Mouse (Mus musculus) telencephalon, adult 2 months (tissue): ENCODE measurements around the gene Zfp600.
"Not testable (repeated sequence)": the region's sequence is repeated elsewhere in the genome, so short reads cannot be mapped to it uniquely, and the experiment has no call there.

ENCODE experiments used
- DNase-seq: peaks from one replicate; pipeline ENCODE4 v3.0.0-alpha.2; 2011; ENCODE audit warnings: low read depth, low spot score

Gene Zfp600

DNA sequence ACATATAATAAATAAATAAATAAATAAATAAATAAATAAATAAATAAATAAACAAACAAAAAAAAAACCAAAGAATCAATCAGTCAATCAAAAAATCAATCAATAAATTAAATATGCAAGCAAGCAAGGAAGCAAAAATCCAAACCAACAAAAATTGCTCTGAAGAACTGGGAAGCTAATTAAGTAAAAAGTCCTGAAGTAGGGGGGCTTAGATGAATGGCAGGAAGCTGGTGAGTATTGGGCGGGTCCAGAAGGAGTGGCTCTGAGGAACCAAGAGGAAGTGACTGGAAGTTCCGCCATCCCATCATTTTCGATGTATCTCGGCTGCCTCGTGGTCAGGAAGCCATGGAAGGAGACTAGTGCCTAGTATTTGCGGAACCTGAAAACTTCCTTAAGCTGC is at the start of gene Zfp600:
Gene Zfp600, plus strand, starts transcription at position 301 of the 400 bp plus-strand sequence.
- not testable (repeated sequence) for DNase-seq

DNA sequence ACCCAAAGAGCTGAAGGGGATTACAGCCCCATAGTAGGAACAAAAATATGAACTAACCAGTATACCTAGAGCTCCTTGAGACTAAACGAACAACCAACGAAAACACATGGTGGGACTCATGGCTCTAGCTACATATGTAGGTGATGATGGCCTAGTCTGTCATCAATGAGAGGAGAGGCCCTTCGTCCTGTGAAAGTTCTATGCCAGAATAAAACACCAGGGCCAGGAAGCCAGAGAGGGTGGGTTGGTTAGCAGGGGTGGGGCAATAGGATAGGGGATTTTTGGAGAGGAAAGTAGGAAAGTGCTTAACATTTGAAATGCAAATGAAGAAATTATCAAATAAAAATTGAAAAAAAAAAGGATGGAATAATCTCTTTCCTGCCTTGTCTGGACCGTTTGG is 6.3 kb downstream of the Zfp600 start:
- DNase-seq: not testable (repeated sequence)

DNA sequence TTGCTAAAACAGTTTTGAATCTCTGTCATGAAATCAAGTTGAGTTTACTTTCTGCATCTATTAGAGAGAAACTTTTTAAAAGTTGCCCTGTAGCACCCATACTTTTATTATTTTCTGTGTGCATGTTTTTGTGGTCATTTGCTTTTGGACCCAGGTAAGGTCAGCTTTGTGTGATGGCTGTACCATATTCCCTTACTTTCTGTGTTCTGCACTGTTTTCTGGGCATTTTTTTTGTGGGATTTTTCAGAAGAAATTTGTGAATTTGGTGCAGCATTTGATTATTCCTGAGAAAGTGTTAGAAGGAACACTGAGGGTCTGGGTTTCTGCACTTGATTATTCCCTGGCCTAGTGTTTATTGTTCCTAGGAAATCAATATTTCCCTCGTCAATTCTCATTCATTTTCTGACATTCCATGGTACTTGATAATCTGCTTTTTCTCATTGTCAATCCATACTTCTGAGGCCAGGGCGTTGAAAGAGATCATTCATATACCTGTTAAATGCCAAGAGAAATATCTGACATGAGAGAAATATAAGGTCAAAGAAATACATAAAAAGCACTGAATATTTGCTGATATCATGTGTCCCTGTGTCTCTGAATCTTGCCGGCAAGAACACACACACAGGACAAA is 10.7 kb downstream of the Zfp600 start:
- not testable (repeated sequence) for DNase-seq

GRCm38 (mm10) chr4:146167879-146168532 is 11.4 kb downstream of the Zfp600 start:
- DNase-seq: not testable (repeated sequence)

DNA sequence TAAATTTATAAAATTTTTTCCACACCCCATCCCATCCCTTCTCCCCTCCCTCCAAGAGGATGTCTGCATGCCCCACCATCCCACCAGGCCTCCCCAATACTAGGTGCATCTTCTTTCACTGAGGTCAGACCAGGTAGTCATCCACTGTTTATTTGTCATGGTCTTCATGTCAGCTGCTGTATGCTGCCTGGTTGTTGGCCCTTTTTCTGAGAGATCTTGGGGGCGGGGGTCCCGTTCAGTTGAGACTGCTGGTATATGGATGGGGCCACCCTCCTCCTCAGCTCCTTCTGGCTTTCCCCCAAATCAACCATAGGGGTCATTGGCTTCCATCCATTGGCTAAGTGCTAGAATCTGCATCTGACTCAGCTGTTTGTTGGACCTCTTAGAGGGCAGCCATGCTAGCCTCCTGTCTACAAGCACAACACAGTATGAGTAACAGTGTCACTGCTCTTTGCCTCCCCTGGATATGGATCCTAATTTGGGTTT is 12.1 kb downstream of the Zfp600 start:
- not testable (repeated sequence) for DNase-seq

DNA sequence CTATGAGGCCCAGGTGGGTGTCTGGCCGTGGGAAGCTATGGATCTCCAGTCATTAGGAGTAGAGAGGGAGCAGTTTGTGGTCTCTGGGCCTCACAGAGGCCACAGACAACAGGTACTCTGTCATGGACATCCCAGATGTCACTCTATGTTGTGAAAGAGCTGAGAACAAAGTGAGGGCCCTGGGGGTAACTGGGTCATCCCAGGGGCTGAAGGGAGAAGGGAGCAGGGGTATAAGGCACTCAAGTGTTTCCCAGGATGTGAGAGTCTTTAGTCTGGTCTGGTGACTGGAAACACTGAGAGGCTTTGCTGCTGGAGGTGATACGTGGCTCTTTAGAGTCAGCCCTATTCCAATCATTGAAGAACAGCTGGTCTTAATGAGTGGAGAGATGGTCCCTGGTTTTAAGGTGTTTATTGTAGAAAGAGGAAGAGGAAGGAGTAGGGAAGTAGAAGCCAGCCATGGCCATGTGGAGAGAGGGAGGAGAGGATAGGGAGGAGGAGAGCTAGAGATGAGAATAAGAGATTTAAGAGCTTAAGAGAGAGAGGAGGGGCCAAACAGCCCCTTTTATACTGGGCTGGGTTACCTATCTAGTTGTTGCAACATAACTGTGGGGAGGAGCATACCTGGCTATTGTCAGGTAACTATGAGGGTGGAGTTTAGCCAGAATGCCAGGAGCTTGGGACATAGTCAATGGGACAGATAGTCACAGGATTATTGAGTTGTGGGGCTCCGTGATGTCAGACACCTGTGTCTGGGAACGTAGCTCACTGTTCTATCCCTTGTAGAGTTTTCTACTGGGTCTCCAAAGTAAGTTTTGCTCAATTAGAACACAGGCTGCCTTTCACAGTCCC is 17.0 kb downstream of the Zfp600 start:
- DNase-seq: not testable (repeated sequence)

GRCm38 (mm10) chr4:146204357-146204756 is 47.7 kb downstream of the Zfp600 start:
- DNase-seq: not testable (repeated sequence)

DNA sequence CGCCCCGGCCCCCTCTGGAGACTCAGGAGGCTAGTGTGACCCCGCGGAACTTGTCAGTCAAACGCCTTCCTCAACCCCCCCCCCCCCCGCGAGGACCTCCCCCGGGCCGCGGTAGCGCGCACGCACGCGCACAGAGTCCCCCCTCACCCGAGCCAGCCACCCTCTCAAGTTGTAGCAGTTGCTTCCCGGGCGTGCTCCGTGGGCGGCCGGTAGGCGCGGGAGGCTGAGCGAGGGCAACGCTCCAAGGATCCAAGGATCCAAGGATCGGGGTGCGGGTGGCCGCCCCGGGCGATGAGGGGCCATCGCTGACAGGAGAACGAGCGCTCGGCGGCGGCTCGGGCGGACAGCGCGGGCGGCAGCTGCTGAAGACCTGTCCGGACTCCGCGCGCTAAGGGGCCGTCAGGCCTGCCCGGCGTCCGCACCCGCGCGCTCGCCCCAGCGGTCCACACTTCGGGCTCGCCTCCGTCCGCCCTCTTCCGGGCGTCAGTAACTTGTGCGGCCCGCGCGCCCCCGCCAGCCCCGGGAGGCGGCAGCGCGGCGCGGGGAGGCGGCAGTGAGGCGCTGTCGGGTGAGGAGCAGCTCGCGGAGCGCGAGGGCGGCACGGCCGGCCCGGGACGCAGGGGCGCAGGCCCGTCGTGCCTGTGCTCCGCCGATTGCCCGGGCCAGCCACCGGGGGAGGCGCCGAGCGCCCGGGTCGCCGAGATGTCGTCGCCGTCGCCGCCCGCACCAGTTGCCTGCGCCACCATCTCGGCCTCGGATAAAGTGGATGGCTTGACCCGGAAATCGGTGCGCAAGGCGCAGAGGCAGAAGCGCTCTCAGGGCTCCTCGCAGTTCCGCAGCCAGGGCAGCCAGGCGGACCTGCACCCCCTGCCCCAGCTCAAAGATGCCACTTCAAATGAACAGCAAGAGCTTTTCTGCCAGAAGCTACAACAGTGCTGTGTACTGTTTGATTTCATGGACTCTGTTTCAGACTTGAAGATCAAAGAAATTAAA is 82.9 kb downstream of the Zfp600 start:
- DNase-seq: not testable (repeated sequence)

DNA sequence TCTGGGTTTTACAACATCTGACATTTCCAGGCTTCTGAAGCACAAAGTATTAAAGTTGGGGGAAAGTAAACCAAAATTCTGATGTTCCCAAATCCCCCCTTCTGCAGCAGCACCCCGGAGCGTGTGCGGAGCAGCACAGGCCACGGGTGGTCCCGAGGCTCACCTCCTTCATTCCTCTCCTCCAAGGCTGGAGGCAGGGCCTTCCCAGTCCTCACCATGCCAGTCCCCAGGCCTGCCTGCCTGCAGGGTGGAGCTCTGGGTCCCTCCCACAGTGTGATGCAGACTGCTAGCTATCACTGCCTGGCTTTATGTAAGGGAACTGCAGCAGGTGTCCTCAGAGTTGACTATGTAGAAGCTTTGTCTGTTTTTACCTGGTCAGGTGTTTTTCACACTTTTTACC is 85.5 kb downstream of the Zfp600 start:
- DNase-seq: not testable (repeated sequence)
